Mouse (Mus musculus): ENCODE measurements around the gene Dapp1. TPM values are rescaled to one million over a fixed set of nuclear protein-coding genes. Genes with fewer than 3 reads are reported as not detected.

The Dapp1 gene
- polyA plus RNA-seq, 1 experiment from 2014 or later: 9.3 TPM

GRCm38 (mm10) chr3:137891089-137891488 is 90.3 kb downstream of the Dapp1 start:
- WGBS: 76% methylated on average over 3 of the region's 3 CpGs
- H3K4me1 ChIP-seq: 0 out of 2 replicates have a peak, but pooled peaks cover 6% of the 10 kb centered on the region
- H3K27me3 ChIP-seq (ENCODE audit: insufficient read depth, poor library complexity, severe bottlenecking): no peaks in the 10 kb centered on the region
- no peak for DNase-seq (ENCODE audit: low spot score)
- H3K9me3 ChIP-seq: no peaks in the 10 kb centered on the region
- H3K36me3 ChIP-seq: peaks cover 38% of the 10 kb centered on the region
- no peak overlapping the region for H3K4me3 ChIP-seq
- H3K27ac ChIP-seq: no peak overlapping the region

DNA sequence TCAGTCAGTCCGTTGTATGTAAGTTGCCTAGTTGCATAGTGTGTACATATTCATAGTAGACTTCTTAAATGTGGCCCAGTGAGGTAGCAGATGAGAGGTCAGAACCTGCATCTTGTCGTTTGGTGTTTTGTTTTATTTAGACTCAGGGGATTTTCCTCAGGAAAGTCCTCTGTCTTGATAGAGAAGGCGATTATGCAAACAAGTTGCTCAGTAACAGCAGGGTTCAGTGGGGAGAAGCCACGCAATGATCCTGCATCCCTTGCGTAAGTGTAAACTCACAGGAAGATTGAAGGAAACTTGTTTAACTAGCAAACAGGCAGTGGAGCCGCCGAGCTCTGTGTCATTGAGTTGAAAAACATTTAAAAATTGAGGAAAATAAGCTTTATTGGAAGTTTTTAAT is 93.4 kb downstream of the Dapp1 start:
- peaks cover 21% of the 10 kb centered on the region for H3K36me3 ChIP-seq
- no peaks in the 10 kb centered on the region for H3K27me3 ChIP-seq (ENCODE audit: insufficient read depth, poor library complexity, severe bottlenecking)
- no peak for DNase-seq (ENCODE audit: low spot score)
- WGBS: 81% methylated on average over 7 of the region's 7 CpGs
- H3K9me3 ChIP-seq: no peaks in the 10 kb centered on the region
- H3K4me3 ChIP-seq: no peak overlapping the region
- H3K27ac ChIP-seq: no peak overlapping the region
- 0 out of 2 replicates have a peak, but pooled peaks cover 6% of the 10 kb centered on the region for H3K4me1 ChIP-seq

- DNase-seq (ENCODE audit: low spot score): no peak
- no peak overlapping the region for H3K4me3 ChIP-seq
- H3K27me3 ChIP-seq (ENCODE audit: insufficient read depth, poor library complexity, severe bottlenecking): no peaks in the 10 kb centered on the region
- no peak overlapping the region for H3K27ac ChIP-seq
- H3K36me3 ChIP-seq: peaks cover 13% of the 10 kb centered on the region
- no peaks in the 10 kb centered on the region for H3K9me3 ChIP-seq
- no peaks in the 10 kb centered on the region for H3K4me1 ChIP-seq
- WGBS: 96% methylated on average over 5 of the region's 5 CpGs
These were observed 100.3 kb downstream of the Dapp1 start for GRCm38 (mm10) chr3:137881093-137881492.

Other genes with a start within 250 kb of the Dapp1 start
- gene H2afz, start 117.1 kb downstream of the Dapp1 start, polyA plus RNA-seq (2016; fragmentation: Nextera tagmentation; extraction: Ambion mirVana): 1,437 and 1,931 TPM in 2 replicates
- 11.1 and 12.9 TPM in 2 replicates for gene Dnajb14, start 113.9 kb downstream of the Dapp1 start, polyA plus RNA-seq (2016; fragmentation: Nextera tagmentation; extraction: Ambion mirVana)
- gene Lamtor3, start 63.0 kb downstream of the Dapp1 start, polyA plus RNA-seq (2016; fragmentation: Nextera tagmentation; extraction: Ambion mirVana): 99.2 and 100 TPM in 2 replicates
- gene 1110002E22Rik, start 83.5 kb upstream of the Dapp1 start, polyA plus RNA-seq (2016; fragmentation: Nextera tagmentation; extraction: Ambion mirVana): 3.2 and 6.8 TPM in 2 replicates
- 0.20 TPM in 1 of 2 replicates, not detected in the other for gene Gm5105, start 85.8 kb upstream of the Dapp1 start, polyA plus RNA-seq (2016; fragmentation: Nextera tagmentation; extraction: Ambion mirVana)
- gene Trmt10a, start 161.9 kb upstream of the Dapp1 start, polyA plus RNA-seq (2016; fragmentation: Nextera tagmentation; extraction: Ambion mirVana): 12.7 and 13.7 TPM in 2 replicates
- gene Mttp, start 163.4 kb upstream of the Dapp1 start, polyA plus RNA-seq (2016; fragmentation: Nextera tagmentation; extraction: Ambion mirVana): 9.0 and 19.0 TPM in 2 replicates
- not detected in 2 replicates for gene 4930579F01Rik, start 212.3 kb upstream of the Dapp1 start, polyA plus RNA-seq (2016; fragmentation: Nextera tagmentation; extraction: Ambion mirVana)
- gene Adh7, start 236.2 kb upstream of the Dapp1 start, polyA plus RNA-seq (2016; fragmentation: Nextera tagmentation; extraction: Ambion mirVana): 0.19 TPM in 1 of 2 replicates, not detected in the other